Mouse (Mus musculus) midbrain, embryonic 12.5 days (tissue): ENCODE measurements at regions not wholly inside any gene's neighbourhood (a gene's known extent, or its start where the extent isn't known, plus 50 kb on each side); places are given as distances from the start of the nearest gene placed in this dataset.

Source experiments
- ATAC-seq: fragments of 200-750 bp; cut with Nextera tagmentation; 2 replicates; pipeline ENCODE4 v1.8.0; 2017; ENCODE audit warnings: low read depth, moderate TSS enrichment, moderate library complexity; ENCODE audit not compliant: low FRiP score
- H3K27ac ChIP-seq: fragments of 300-500 bp; sonication (generic); replicated peaks from 2 replicates; pipeline ENCODE4 v1.5.1; 2016; ENCODE audit warnings: mild to moderate bottlenecking
- H3K27me3 ChIP-seq: fragments of 300-500 bp; sonication (generic); 2 replicates; pipeline ENCODE4 v1.6.1; 2016; ENCODE audit warnings: mild to moderate bottlenecking
- H3K36me3 ChIP-seq: fragments of 300-500 bp; sonication (generic); 2 replicates; pipeline ENCODE4 v1.6.1; 2016
- H3K4me1 ChIP-seq: fragments of 300-500 bp; sonication (generic); 2 replicates; pipeline ENCODE4 v1.6.1; 2016
- H3K4me2 ChIP-seq: fragments of 300-500 bp; sonication (generic); replicated peaks from 2 replicates; pipeline ENCODE4 v1.6.1; 2016; ENCODE audit warnings: mild to moderate bottlenecking, moderate library complexity
- H3K4me3 ChIP-seq: fragments of 300-500 bp; sonication (generic); 2 replicates; pipeline ENCODE4 v1.5.1; 2016; ENCODE audit warnings: mild to moderate bottlenecking
- H3K9ac ChIP-seq: fragments of 300-500 bp; sonication (generic); replicated peaks from 2 replicates; pipeline ENCODE4 v1.6.1; 2016; ENCODE audit warnings: mild to moderate bottlenecking, moderate library complexity
- H3K9me3 ChIP-seq: fragments of 300-500 bp; sonication (generic); 2 replicates; pipeline ENCODE4 v1.6.1; 2016; ENCODE audit warnings: mild to moderate bottlenecking
- whole genome bisulfite sequencing: fragments of 180-500 bp; shearing (Covaris S2); methylation state at CpG from one replicate; pipeline ENCODE4 v1.1.7; 2016; 5-methylcytosine and 5-hydroxymethylcytosine counted together

- no peaks in the 10 kb centered on the region for H3K9me3 ChIP-seq
- no peak overlapping the region for H3K4me2 ChIP-seq
- ATAC-seq: no peak
- no peak overlapping the region for H3K9ac ChIP-seq
- H3K4me1 ChIP-seq: no peaks in the 10 kb centered on the region
- WGBS: 90% methylated on average over 2 of the region's 2 CpGs
- H3K27me3 ChIP-seq: no peaks in the 10 kb centered on the region
- H3K27ac ChIP-seq: no peak overlapping the region
- no peaks in the 10 kb centered on the region for H3K36me3 ChIP-seq
- H3K4me3 ChIP-seq: no peak overlapping the region
Observed at GRCm38 (mm10) chr16:76546632-76547031, 173.0 kb upstream of the Nrip1 start.

DNA sequence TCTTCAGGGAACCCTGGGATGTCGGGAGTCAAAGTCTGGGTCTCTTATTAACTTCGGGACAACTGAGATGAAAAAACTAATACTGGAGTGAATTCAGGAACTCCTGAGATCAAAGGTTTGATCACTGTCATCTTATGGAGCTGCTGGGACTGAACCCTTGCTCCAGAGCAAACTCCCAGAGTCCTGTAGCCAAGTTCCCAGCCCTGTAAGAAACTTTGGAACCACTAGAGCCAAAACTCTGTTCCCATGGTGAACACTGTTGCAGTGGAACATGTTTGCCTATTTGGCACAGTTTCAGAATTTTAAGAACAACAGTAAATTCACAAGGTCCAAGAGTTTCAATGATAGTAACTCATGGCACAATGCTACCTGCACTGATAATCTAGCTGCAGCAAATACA, 172.3 kb upstream of the Nrip1 start:
- WGBS: 85% methylated on average over 2 of the region's 2 CpGs
- Histone ChIP-seq H3K4me3 (no peak overlapping the region), H3K27ac (no peak overlapping the region), H3K4me2 (no peak overlapping the region), H3K4me1 (peaks cover 3% of the 10 kb centered on the region; the same call in 1 of the 2 replicates), H3K9me3 (no peaks in the 10 kb centered on the region), H3K36me3 (no peaks in the 10 kb centered on the region), H3K27me3 (no peaks in the 10 kb centered on the region), H3K9ac (no peak overlapping the region)
- ATAC-seq: no peak

- no peak overlapping the region for H3K27ac ChIP-seq
- peaks cover 7% of the 10 kb centered on the region for H3K4me1 ChIP-seq
- no peak for ATAC-seq
- no peaks in the 10 kb centered on the region for H3K36me3 ChIP-seq
- no peak overlapping the region for H3K4me3 ChIP-seq
- H3K4me2 ChIP-seq: no peak overlapping the region
- H3K9me3 ChIP-seq: no peaks in the 10 kb centered on the region
- no peak overlapping the region for H3K9ac ChIP-seq
- WGBS: 89% methylated on average over 4 of the region's 4 CpGs
- no peaks in the 10 kb centered on the region for H3K27me3 ChIP-seq
Observed at GRCm38 (mm10) chr16:76544972-76545371, 171.3 kb upstream of the Nrip1 start.

GRCm38 (mm10) chr16:76540964-76541363, 167.3 kb upstream of the Nrip1 start:
- Histone ChIP-seq H3K4me2 (no peak overlapping the region), H3K27ac (no peak overlapping the region), H3K4me3 (no peak overlapping the region), H3K9ac (no peak overlapping the region), H3K36me3 (no peaks in the 10 kb centered on the region), H3K9me3 (no peaks in the 10 kb centered on the region), H3K27me3 (no peaks in the 10 kb centered on the region), H3K4me1 (peaks cover 16% of the 10 kb centered on the region)
- ATAC-seq: no peak
- WGBS: 32% methylated on average over 5 of the region's 5 CpGs

DNA sequence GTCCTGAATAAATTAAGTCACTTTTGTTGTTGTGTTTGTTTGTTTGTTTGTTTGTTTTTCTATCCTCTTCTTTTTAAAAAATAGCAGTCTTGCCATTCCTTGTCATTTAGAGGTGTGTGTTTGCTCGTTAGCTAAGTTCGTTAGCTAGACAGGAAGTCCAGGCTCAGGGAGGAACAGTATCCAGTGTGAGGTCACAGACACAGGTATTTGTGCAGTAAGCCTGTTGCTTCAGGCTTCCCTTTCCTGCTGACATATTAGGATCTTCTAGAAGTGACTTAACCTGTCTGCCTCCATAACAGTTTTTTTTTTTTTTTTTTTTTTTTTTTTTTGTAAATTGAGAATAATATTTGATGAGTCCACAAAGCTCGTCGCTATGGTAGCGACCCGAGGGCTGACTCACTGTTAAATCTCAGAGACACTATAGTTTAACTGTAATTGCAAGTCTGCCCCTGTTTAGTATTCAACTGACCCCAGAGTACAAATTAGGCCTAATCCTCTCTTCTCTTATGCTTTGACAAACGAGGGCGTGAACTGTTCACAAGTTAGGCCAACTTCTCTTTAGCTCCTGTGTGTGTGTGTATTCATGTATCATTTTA, 166.8 kb upstream of the Nrip1 start:
- Histone ChIP-seq H3K4me2 (no peak overlapping the region), H3K27ac (no peak overlapping the region), H3K4me1 (peaks cover 16% of the 10 kb centered on the region), H3K9ac (no peak overlapping the region), H3K27me3 (no peaks in the 10 kb centered on the region), H3K36me3 (no peaks in the 10 kb centered on the region), H3K4me3 (no peak overlapping the region), H3K9me3 (no peaks in the 10 kb centered on the region)
- ATAC-seq: no peak
- 36% methylated on average over 8 of the region's 8 CpGs for WGBS

- Histone ChIP-seq H3K9ac (no peak overlapping the region), H3K36me3 (no peaks in the 10 kb centered on the region), H3K9me3 (no peaks in the 10 kb centered on the region), H3K4me3 (no peak overlapping the region), H3K4me2 (no peak overlapping the region), H3K4me1 (peaks cover 16% of the 10 kb centered on the region), H3K27me3 (no peaks in the 10 kb centered on the region), H3K27ac (no peak overlapping the region)
- WGBS: 2% methylated on average over 6 of the region's 6 CpGs
- peak; percentile 94 for ATAC-seq
Observed at GRCm38 (mm10) chr16:76539669-76540068, 166.0 kb upstream of the Nrip1 start.

- no peaks in the 10 kb centered on the region for H3K9me3 ChIP-seq
- peaks cover 16% of the 10 kb centered on the region for H3K4me1 ChIP-seq
- WGBS: 95% methylated on average over 11 of the region's 11 CpGs
- no peak overlapping the region for H3K27ac ChIP-seq
- H3K27me3 ChIP-seq: no peaks in the 10 kb centered on the region
- no peak overlapping the region for H3K4me3 ChIP-seq
- ATAC-seq: no peak
- no peak overlapping the region for H3K4me2 ChIP-seq
- H3K9ac ChIP-seq: no peak overlapping the region
- H3K36me3 ChIP-seq: no peaks in the 10 kb centered on the region
Observed at GRCm38 (mm10) chr16:76537871-76538270, 164.2 kb upstream of the Nrip1 start.

GRCm38 (mm10) chr16:76532928-76533217, 159.2 kb upstream of the Nrip1 start:
- H3K4me1 ChIP-seq: no peaks in the 10 kb centered on the region
- H3K27ac ChIP-seq: no peak overlapping the region
- no peaks in the 10 kb centered on the region for H3K9me3 ChIP-seq
- no peak overlapping the region for H3K4me3 ChIP-seq
- ATAC-seq: no peak
- H3K36me3 ChIP-seq: no peaks in the 10 kb centered on the region
- 90% methylated on average over 8 of the region's 8 CpGs for WGBS
- no peaks in the 10 kb centered on the region for H3K27me3 ChIP-seq
- H3K4me2 ChIP-seq: no peak overlapping the region
- H3K9ac ChIP-seq: no peak overlapping the region

DNA sequence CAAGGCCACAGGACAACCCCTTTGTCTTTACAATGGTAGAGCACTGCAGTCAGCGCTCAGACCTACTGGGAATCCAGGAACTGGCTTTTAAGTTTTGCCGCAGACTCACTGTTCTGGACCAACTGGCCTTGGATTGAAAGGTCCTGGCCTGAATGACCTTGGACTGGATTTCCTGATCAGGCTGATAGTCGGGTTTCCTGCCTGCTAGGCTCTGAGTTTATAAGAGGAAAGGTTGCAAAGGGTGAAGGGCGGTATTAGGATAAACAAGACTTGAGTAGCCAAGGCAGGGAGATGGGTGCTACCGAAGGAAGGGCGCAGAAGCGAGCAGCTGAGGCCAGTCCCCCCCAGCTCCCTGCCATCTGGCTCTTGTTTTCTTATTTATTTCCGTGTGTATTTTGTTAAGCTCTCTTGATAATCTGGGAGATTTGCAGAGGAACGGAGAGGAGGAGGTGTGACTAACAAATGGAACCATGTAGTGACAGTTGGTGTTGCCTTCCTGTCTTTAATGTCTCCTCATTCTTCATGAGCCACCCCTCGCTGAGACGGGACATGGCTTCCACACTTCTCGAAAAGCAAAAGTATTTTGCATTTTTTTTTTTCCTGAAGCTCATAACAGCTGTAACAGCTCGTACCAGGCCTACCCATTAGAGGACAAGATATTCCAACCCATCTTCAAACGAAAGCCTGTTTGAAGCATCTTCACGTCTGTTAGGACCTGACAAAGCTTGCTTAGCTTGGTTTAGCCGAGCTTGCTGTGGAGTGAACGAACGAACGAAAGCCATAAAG, 158.7 kb upstream of the Nrip1 start:
- H3K36me3 ChIP-seq: no peaks in the 10 kb centered on the region
- no peak overlapping the region for H3K9ac ChIP-seq
- 71% methylated on average over 19 of the region's 19 CpGs for WGBS
- H3K4me3 ChIP-seq: no peak overlapping the region
- no peaks in the 10 kb centered on the region for H3K4me1 ChIP-seq
- H3K4me2 ChIP-seq: no peak overlapping the region
- ATAC-seq: no peak
- no peak overlapping the region for H3K27ac ChIP-seq
- no peaks in the 10 kb centered on the region for H3K9me3 ChIP-seq
- H3K27me3 ChIP-seq: no peaks in the 10 kb centered on the region

- H3K9me3 ChIP-seq: no peaks in the 10 kb centered on the region
- H3K4me2 ChIP-seq: no peak overlapping the region
- no peaks in the 10 kb centered on the region for H3K27me3 ChIP-seq
- no peaks in the 10 kb centered on the region for H3K4me1 ChIP-seq
- no peak overlapping the region for H3K4me3 ChIP-seq
- 89% methylated on average over 3 of the region's 3 CpGs for WGBS
- no peak overlapping the region for H3K9ac ChIP-seq
- no peaks in the 10 kb centered on the region for H3K36me3 ChIP-seq
- no peak for ATAC-seq
- H3K27ac ChIP-seq: no peak overlapping the region
Observed at GRCm38 (mm10) chr16:76530886-76531285, 157.3 kb upstream of the Nrip1 start.

DNA sequence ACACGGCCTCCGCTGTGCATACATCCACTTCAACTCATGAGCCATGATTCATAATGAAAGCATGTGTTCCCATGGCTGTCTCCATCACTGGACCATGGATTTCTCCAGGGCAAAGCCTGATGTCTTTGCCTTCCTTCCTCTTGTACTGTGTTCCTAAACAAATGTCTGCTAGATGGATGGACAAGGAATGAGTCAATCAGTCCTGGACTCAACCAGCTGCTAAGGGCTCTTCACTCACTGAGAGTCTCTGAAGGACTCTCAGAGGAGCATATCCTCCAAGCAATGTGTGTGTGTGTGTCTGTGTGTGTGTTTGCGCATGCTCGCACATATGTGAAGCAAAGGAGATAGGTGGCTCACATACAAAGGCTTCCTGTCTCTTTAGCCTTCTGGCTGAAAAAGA, 156.0 kb upstream of the Nrip1 start:
- ATAC-seq: no peak
- WGBS: 94% methylated on average over 4 of the region's 4 CpGs
- H3K36me3 ChIP-seq: no peaks in the 10 kb centered on the region
- no peaks in the 10 kb centered on the region for H3K27me3 ChIP-seq
- no peak overlapping the region for H3K27ac ChIP-seq
- H3K4me3 ChIP-seq: no peak overlapping the region
- H3K4me1 ChIP-seq: no peaks in the 10 kb centered on the region
- no peak overlapping the region for H3K4me2 ChIP-seq
- H3K9me3 ChIP-seq: no peaks in the 10 kb centered on the region
- no peak overlapping the region for H3K9ac ChIP-seq

- no peaks in the 10 kb centered on the region for H3K36me3 ChIP-seq
- H3K27me3 ChIP-seq: no peaks in the 10 kb centered on the region
- H3K9ac ChIP-seq: no peak overlapping the region
- 94% methylated on average over 6 of the region's 6 CpGs for WGBS
- no peak overlapping the region for H3K4me3 ChIP-seq
- H3K4me2 ChIP-seq: no peak overlapping the region
- no peak overlapping the region for H3K27ac ChIP-seq
- H3K4me1 ChIP-seq: no peaks in the 10 kb centered on the region
- ATAC-seq: no peak
- no peaks in the 10 kb centered on the region for H3K9me3 ChIP-seq
Observed at GRCm38 (mm10) chr16:76527106-76527949, 153.7 kb upstream of the Nrip1 start.
